Mouse (Mus musculus): ENCODE data around the gene Dnajc17. TPM values are rescaled to one million over a fixed set of nuclear protein-coding genes. Genes with fewer than 3 reads are reported as not detected.
A peak's percentile ranks its signal among the peaks of the same experiment; 100 is the strongest.

The Dnajc17 gene
- total RNA-seq, 2 experiments from 2014 or later: 15.5 to 19.3 TPM

- no peak for DNase-seq (ENCODE audit: extremely low spot score in 1 of 2, low spot score in 2 of 2)
- no peak overlapping the region for H3K4me3 ChIP-seq
- TF ChIP-seq CTCF (IDR thresholded peaks at IDR 0.05): no peak
- no peak overlapping the region for H3K27ac ChIP-seq
- intact Hi-C loops (cut with DNase I): no loop called here
These were observed 12.1 kb downstream of the Dnajc17 start for GRCm38 (mm10) chr2:119196316-119197108.

GRCm38 (mm10) chr2:119194140-119194539 lies 14.5 kb downstream of the Dnajc17 start:
- TF ChIP-seq CTCF (IDR thresholded peaks at IDR 0.05): no peak
- DNase-seq (ENCODE audit: extremely low spot score in 1 of 2, low spot score in 2 of 2): no peak
- intact Hi-C loops (cut with DNase I): no loop called here
- Histone ChIP-seq H3K27ac (no peak overlapping the region), H3K4me3 (no peak overlapping the region)

DNA sequence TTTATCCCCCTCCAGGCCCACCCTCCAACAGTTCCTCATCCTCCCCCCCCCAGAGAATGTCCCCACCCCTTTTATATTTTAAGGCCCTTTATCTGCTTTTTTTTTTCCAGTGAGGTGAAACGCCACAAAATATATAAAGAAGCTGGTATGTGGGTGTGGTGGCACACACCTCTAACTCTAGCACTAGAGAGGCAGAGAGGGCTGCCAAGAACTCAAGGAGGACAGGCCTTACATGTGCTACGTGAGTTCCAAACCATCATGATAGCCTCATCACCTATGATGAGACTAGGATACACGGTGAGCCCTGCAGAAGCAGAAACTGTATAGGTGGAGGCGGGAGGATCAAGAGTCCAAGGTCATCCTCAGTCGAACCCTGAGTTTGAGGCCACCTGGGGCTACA lies 17.6 kb downstream of the Dnajc17 start:
- TF ChIP-seq CTCF (IDR thresholded peaks at IDR 0.05): no peak
- intact Hi-C loops (cut with DNase I): no loop called here
- H3K4me3 ChIP-seq: no peak overlapping the region
- no peak for DNase-seq (ENCODE audit: extremely low spot score in 1 of 2, low spot score in 2 of 2)
- H3K27ac ChIP-seq: no peak overlapping the region

DNA sequence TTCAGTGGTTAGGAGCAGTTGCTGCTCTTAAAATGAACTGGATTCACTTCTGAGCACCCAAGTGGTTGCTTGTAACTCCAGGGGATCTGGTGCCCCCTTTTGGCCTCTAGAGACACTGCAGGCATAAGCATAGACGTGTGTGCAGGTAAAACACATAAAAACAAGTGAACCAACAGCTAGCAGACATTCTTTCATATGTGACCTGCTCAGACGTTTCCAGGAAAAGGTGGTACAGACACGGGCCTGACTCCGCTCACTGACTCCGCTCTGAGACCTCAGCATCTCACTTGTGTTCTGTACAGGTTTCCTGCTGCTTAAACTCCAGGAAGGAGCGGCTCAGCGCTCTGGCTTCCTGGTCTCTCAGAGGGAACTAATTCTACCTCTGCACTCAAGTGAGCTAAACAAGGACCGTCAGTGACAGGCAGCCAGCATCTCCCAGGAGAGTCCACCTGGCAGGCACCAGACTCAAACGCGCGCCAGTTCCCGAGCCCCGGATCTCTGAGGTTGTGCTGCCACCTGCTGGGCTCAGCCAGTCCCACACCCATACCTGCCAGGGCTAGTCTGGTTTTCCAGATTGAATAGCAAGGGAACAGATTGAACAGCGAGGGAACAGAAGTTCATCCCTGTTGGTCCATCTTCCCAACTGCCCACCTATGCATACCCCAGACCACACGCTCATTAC lies 19.4 kb downstream of the Dnajc17 start:
- peak overlapping the region; percentile 40 for H3K4me3 ChIP-seq

GRCm38 (mm10) chr2:119182914-119183313 lies 25.7 kb downstream of the Dnajc17 start:
- Histone ChIP-seq H3K4me3 (no peak overlapping the region), H3K27ac (no peak overlapping the region)
- intact Hi-C loops (cut with DNase I): no loop called here
- DNase-seq (ENCODE audit: extremely low spot score in 1 of 2, low spot score in 2 of 2): no peak
- no peak for TF ChIP-seq CTCF (IDR thresholded peaks at IDR 0.05)

More for the DNA sequence above, 19.4 kb downstream of the Dnajc17 start:
- peak; percentile 62 for TF ChIP-seq CTCF (IDR thresholded peaks at IDR 0.05)
- intact Hi-C loops (cut with DNase I): loop anchor here (1.0 to 2.0 kb wide), 2 partner anchors 32 to 148 kb away; partner anchors contain the start of gene Rmdn3
- peak; percentile 76 to 90 for DNase-seq (ENCODE audit: extremely low spot score in 1 of 2, low spot score in 2 of 2)
- H3K27ac ChIP-seq: no peak overlapping the region

DNA sequence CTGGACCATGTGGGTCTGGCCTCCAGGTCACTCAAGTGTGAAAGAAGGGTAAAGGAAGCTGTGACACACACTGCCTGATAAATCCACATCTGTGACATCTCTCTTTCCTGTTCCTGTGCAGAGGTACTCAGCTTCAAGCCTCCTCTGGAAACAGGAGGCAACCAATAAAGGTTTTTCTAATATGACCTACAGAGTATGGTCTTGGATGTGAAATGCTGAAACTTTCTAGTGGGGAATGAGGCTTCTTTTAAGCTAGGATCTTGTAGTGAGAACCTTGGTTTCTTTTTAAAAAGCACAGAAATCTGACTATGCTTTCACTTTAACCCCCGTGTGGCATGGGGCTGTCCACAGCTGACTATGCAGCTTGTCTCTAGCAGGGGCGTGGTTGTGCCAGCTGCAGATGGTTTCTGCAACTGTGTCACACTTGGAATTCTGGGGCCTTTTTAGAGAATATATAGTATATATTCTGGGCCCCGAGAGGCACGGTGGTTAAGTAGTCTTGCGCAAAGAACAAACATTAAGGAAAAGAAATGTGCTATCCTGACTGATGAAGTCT lies 31.1 kb downstream of the Dnajc17 start:
- no peak overlapping the region for H3K27ac ChIP-seq
- H3K4me3 ChIP-seq: no peak overlapping the region
- intact Hi-C loops (cut with DNase I): no loop called here
- no peak for DNase-seq (ENCODE audit: extremely low spot score in 1 of 2, low spot score in 2 of 2)
- TF ChIP-seq CTCF (IDR thresholded peaks at IDR 0.05): no peak

GRCm38 (mm10) chr2:119176761-119177160 lies 31.8 kb downstream of the Dnajc17 start:
- no peak for DNase-seq (ENCODE audit: extremely low spot score in 1 of 2, low spot score in 2 of 2)
- no peak overlapping the region for H3K4me3 ChIP-seq
- TF ChIP-seq CTCF (IDR thresholded peaks at IDR 0.05): no peak
- intact Hi-C loops (cut with DNase I): no loop called here
- no peak overlapping the region for H3K27ac ChIP-seq

GRCm38 (mm10) chr2:119175614-119176013 lies 33.0 kb downstream of the Dnajc17 start:
- H3K27ac ChIP-seq: no peak overlapping the region
- H3K4me3 ChIP-seq: no peak overlapping the region
- DNase-seq (ENCODE audit: extremely low spot score in 1 of 2, low spot score in 2 of 2): no peak
- TF ChIP-seq CTCF (IDR thresholded peaks at IDR 0.05): no peak
- intact Hi-C loops (cut with DNase I): no loop called here

DNA sequence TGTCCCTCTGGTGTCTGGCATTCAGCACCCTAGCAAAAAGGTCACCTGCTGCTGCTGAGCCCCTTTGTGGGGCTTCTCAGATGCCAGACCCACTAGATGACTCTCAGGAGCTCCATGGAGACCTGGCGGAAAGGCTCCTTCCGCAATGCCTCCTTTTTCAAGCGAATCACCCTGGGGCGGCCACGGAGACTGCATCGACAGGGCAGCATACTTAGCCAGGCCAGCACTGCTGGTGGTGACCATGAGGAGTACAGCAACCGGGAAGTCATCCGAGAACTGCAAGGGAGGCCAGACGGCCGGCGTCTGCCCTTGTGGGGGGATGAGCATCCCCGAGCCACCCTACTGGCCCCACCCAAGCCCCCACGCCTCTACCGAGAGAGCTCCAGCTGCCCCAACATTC lies 33.7 kb downstream of the Dnajc17 start:
- Histone ChIP-seq H3K27ac (no peak overlapping the region), H3K4me3 (no peak overlapping the region)
- DNase-seq (ENCODE audit: extremely low spot score in 1 of 2, low spot score in 2 of 2): no peak
- intact Hi-C loops (cut with DNase I): no loop called here
- TF ChIP-seq CTCF (IDR thresholded peaks at IDR 0.05): no peak

DNA sequence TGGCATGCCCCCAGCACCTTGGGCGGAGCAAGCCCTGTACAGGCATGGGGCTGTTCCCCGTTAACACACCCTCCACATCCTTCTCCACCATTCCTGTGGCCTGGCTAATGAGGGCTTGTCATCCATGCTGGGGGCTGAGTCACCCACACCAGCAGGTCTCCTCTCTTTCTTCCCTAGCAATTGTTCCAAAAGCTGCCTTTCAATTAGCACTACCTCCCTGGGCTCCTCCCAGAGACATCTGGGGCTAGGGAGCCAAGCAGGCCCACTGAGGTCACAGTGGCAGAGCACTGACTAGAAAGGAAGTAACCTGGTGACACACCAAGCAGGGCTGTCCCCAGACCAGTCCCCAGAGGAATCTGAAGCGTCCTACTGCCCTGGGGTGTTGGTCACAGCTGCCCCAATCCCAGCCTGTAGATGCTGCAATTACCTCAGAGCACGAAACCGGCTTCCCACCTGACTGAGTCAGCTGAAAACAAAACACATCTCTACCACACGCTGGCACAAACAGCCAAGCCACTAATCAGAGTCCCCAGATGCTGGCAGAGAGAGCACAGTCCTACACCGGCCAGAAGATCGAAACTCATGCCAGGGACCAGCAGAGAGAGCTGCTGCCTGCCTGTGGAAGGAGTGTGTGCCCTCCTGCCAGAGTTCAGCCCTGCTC lies 34.5 kb downstream of the Dnajc17 start, which contains the start of gene Gm14137:
TSS of gene Gm14137 (plus strand) at position 519 of the 661 bp plus-strand sequence.
- H3K27ac ChIP-seq: no peak within 1 kb of the TSS
- TF ChIP-seq CTCF (IDR thresholded peaks at IDR 0.05): no peak
- no peak for DNase-seq (ENCODE audit: extremely low spot score in 1 of 2, low spot score in 2 of 2)
- intact Hi-C loops (cut with DNase I): no loop called here
- no peak within 1 kb of the TSS for H3K4me3 ChIP-seq

DNA sequence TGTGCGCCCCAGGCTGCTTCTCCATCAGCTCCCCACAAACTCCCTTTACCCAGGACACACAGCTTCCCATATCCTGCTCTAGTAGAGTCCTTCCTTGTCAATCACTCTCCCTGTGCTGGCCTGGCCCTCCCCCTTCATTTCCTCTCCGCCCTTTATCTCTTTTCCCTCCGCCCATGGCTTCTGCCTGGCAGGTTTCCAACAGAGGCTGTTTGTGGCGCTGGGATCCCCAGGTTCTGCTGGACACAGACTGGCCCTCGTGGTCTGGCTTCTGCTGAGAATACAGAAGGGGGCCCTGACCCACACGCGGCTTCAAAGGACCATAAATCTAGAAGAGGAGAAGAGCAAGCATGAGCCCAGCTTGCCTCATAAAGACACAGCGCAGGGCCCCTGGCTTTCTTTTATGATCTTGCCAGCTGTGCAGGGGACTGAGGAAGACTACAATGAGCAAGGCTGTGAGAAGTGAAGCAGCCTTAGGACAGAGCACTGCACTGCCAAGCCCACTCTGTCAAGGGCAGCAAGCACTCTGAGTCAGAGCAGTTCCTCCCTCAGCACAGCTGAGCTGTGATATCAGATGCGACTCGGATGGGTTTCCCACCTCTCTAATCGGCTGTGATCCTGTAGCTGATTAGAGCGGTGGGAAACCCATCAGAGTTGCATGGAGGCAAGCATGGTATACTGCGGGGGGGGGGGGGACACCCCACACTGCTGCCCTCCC lies 35.6 kb downstream of the Dnajc17 start:
- peak in 1 of 2 experiments; percentile 22 for DNase-seq (ENCODE audit: extremely low spot score in 1 of 2, low spot score in 2 of 2)
- Histone ChIP-seq H3K4me3 (no peak overlapping the region), H3K27ac (no peak overlapping the region)
- no peak for TF ChIP-seq CTCF (IDR thresholded peaks at IDR 0.05)
- intact Hi-C loops (cut with DNase I): no loop called here

Measured in left cerebral cortex, adult 2 months (tissue).